Mouse (Mus musculus) sigmoid colon, adult 10 weeks (tissue): ENCODE results near the gene Krtap5-1. TPM values are rescaled to one million over a fixed set of nuclear protein-coding genes. Genes with fewer than 3 reads are reported as not detected.

ENCODE experiments used
- polyA plus RNA-seq: library from polyadenylated mRNA; stranded (reverse); fragments of 350-450 nt; fragmentation: Illumina TruSeq; extraction: RNeasy Lipid Tissue Mini Kit (QIAGEN cat#74804); gene quantifications from one replicate; pipeline ENCODE4 v1.2.3, GENCODE M21; 2014; ENCODE audit warnings: low read depth, low replicate concordance

The Krtap5-1 gene
- polyA plus RNA-seq: not detected

DNA sequence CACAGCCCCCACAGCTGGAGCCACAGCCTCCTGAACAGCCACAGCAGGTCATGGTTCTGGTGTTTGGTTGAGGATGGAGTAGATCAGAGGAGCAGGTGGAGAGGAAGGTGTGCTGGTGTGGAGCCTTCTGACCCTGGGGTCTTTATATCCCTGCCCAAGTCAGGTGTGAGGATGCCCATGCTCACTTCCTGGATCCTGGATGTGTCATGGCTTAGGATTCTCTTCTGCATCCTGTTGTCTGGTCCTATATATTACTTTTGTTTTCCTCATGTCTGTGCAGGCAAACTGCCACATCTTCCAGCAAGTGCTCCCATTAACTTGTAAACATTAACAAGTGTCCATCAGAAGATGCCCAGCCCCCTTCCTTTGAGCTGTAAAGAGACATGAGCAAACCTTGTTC lies at the start of gene Krtap5-1:
Gene Krtap5-1 (minus strand): TSS at position 101 of the 400 bp plus-strand sequence.

DNA sequence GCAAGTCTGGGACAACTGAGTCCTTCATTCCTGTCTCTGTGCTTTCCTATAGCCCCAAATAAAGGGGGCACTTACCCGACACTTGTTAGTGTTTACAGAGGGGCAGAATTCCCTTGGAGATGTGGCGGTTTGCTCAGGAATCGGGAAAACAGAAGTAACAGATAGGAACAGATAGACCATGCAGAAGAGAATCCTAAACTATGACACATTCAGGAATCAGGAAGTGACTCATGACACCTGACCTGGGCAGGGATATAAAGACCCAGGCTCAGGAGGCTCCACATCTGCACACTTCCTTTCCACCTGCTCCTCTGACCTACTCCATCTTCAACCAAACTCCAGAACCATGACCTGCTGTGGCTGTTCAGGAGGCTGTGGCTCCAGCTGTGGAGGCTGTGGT lies 6.3 kb upstream of the Krtap5-1 start, which contains the start of gene Krtap5-4:
Gene Krtap5-4 (plus strand): TSS at position 301 of the 400 bp plus-strand sequence.

DNA sequence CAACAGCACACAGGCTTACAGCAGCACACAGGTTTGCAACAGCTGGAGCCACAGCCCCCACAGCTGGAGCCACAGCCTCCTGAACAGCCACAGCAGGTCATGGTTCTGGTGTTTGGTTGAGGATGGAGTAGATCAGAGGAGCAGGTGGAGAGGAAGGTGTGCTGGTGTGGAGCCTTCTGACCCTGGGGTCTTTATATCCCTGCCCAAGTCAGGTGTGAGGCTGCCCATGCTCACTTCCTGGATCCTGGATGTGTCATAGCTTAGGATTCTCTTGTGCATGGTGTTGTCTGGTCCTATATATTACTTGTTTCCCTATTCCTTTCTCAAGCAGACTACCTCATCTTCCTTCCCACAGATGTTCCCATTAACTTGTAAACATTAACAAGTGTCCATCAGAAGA lies 22.7 kb downstream of the Krtap5-1 start, which contains the start of gene Gm4559:
Gene Gm4559 (minus strand): TSS at position 101 of the 400 bp plus-strand sequence.

DNA sequence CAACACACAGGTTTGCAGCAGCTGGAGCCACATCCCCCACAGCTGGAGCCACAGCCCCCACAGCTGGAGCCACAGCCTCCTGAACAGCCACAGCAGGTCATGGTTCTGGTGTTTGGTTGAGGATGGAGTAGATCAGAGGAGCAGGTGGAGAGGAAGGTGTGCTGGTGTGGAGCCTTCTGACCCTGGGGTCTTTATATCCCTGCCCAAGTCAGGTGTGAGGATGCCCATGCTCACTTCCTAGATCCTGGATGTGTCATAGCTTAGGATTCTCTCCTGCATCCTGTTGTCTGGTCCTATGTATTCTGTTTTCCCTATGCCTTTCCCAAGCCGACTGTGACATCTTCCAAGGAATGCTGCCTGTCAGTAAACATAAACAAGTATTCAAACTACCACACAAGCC lies 38.7 kb downstream of the Krtap5-1 start, which contains the start of gene Gm2431:
Gene Gm2431 (minus strand): TSS at position 101 of the 400 bp plus-strand sequence.

Other genes with a start within 250 kb of the Krtap5-1 start
- 20.4 TPM for gene Mob2, start 236.1 kb downstream of the Krtap5-1 start, polyA plus RNA-seq
- 0.79 TPM for gene Dusp8, start 201.3 kb downstream of the Krtap5-1 start, polyA plus RNA-seq
- not detected for gene Gm45618, start 176.4 kb downstream of the Krtap5-1 start, polyA plus RNA-seq
- not detected for gene Gm39115, start 161.1 kb downstream of the Krtap5-1 start, polyA plus RNA-seq
- not detected for gene Gm45337, start 152.5 kb downstream of the Krtap5-1 start, polyA plus RNA-seq
- gene Gm29735, start 140.0 kb downstream of the Krtap5-1 start, polyA plus RNA-seq: not detected
- gene Gm4553, start 131.4 kb downstream of the Krtap5-1 start, polyA plus RNA-seq: not detected
- gene Krtap5-2, start 121.1 kb downstream of the Krtap5-1 start, polyA plus RNA-seq: not detected
- gene Gm10153, start 106.7 kb downstream of the Krtap5-1 start, polyA plus RNA-seq: not detected
- gene Krtap5-3, start 95.8 kb downstream of the Krtap5-1 start, polyA plus RNA-seq: not detected
- gene Gm7579, start 85.3 kb downstream of the Krtap5-1 start, polyA plus RNA-seq: not detected
- not detected for gene Krtap5-5, start 67.1 kb downstream of the Krtap5-1 start, polyA plus RNA-seq
- not detected for gene Gm40460, start 56.0 kb downstream of the Krtap5-1 start, polyA plus RNA-seq
- gene Gm2431, start 38.8 kb downstream of the Krtap5-1 start, polyA plus RNA-seq: not detected
- gene Gm4559, start 22.8 kb downstream of the Krtap5-1 start, polyA plus RNA-seq: not detected
- not detected for gene Krtap5-4, start 6.4 kb upstream of the Krtap5-1 start, polyA plus RNA-seq
- gene Ifitm10, start 76.6 kb upstream of the Krtap5-1 start, polyA plus RNA-seq: not detected
- 13.1 TPM for gene Gm49369, start 85.5 kb upstream of the Krtap5-1 start, polyA plus RNA-seq
- gene Ctsd, start 90.9 kb upstream of the Krtap5-1 start, polyA plus RNA-seq: 14.8 TPM
- not detected for gene Syt8, start 137.7 kb upstream of the Krtap5-1 start, polyA plus RNA-seq
- not detected for gene Tnni2, start 144.7 kb upstream of the Krtap5-1 start, polyA plus RNA-seq
- gene Lsp1, start 163.7 kb upstream of the Krtap5-1 start, polyA plus RNA-seq: 13.8 TPM
- gene Tnnt3, start 201.7 kb upstream of the Krtap5-1 start, polyA plus RNA-seq: not detected
- gene Mrpl23, start 235.6 kb upstream of the Krtap5-1 start, polyA plus RNA-seq: 2.1 TPM